Mouse (Mus musculus) limb, embryonic 12.5 days (tissue): ENCODE measurements around the gene Upk2. TPM values are rescaled to one million over a fixed set of nuclear protein-coding genes. Genes with fewer than 3 reads are reported as not detected.
A peak's percentile ranks its signal among the peaks of the same experiment; 100 is the strongest.

Source experiments
- ATAC-seq: fragments of 200-750 bp; cut with Nextera tagmentation; 2 replicates; pipeline ENCODE4 v1.8.0; 2017; ENCODE audit warnings: low read depth, moderate TSS enrichment; ENCODE audit not compliant: insufficient number of reproducible peaks, insufficient read depth, low FRiP score, low TSS enrichment
- H3K27ac ChIP-seq: fragments of 300-500 bp; sonication (generic); 2 replicates; pipeline ENCODE4 v1.5.1; 2016; ENCODE audit warnings: mild to moderate bottlenecking, moderate library complexity
- H3K27me3 ChIP-seq: fragments of 300-500 bp; sonication (generic); 2 replicates; pipeline ENCODE4 v1.6.1; 2016; ENCODE audit warnings: mild to moderate bottlenecking, moderate library complexity
- H3K36me3 ChIP-seq: fragments of 300-500 bp; sonication (generic); 2 replicates; pipeline ENCODE4 v1.6.1; 2016; ENCODE audit warnings: mild to moderate bottlenecking, moderate library complexity
- H3K4me1 ChIP-seq: fragments of 300-500 bp; sonication (generic); replicated peaks from 2 replicates; pipeline ENCODE4 v1.6.1; 2016
- H3K4me2 ChIP-seq: fragments of 300-500 bp; sonication (generic); 2 replicates; pipeline ENCODE4 v1.6.1; 2016; ENCODE audit warnings: mild to moderate bottlenecking, moderate library complexity
- H3K4me3 ChIP-seq: fragments of 300-500 bp; sonication (generic); replicated peaks from 2 replicates; pipeline ENCODE4 v1.5.1; 2016; ENCODE audit warnings: mild to moderate bottlenecking
- H3K9ac ChIP-seq: fragments of 300-500 bp; sonication (generic); replicated peaks from 2 replicates; pipeline ENCODE4 v1.6.1; 2016; ENCODE audit warnings: mild to moderate bottlenecking, moderate library complexity
- H3K9me3 ChIP-seq: fragments of 300-500 bp; sonication (generic); 2 replicates; pipeline ENCODE4 v1.6.1; 2016; ENCODE audit warnings: mild to moderate bottlenecking, moderate library complexity
- WGBS: fragments of 180-500 bp; shearing (Covaris S2); methylation state at CpG from one replicate; pipeline ENCODE4 v1.1.7; 2016; 5-methylcytosine and 5-hydroxymethylcytosine counted together
- polyA plus RNA-seq: library from polyadenylated mRNA; unstranded; fragments of >200 nt; fragmentation: Nextera tagmentation; extraction: Ambion mirVana; gene quantifications from 2 replicates; pipeline ENCODE4 v1.2.1, GENCODE M21; 2016

The Upk2 gene
- polyA plus RNA-seq: 0.31 and 0.65 TPM in 2 replicates

GRCm38 (mm10) chr9:44454891-44455220 is at the start of gene Upk2:
TSS of gene Upk2 (minus strand) at chr9:44454976.
- H3K27me3 ChIP-seq: peaks cover 47% of the 10 kb centered on the region
- H3K9me3 ChIP-seq: no peaks in the 10 kb centered on the region
- no peak within 1 kb of the TSS for H3K4me3 ChIP-seq
- WGBS: 22% methylated on average over 4 of the region's 4 CpGs
- peaks cover 17% of the 10 kb centered on the region; the same call in 1 of the 2 replicates for H3K4me1 ChIP-seq
- H3K27ac ChIP-seq: no peak within 1 kb of the TSS
- H3K9ac ChIP-seq: no peak within 1 kb of the TSS
- ATAC-seq: no peak
- H3K4me2 ChIP-seq: peak within 1 kb of the TSS; percentile 22
- H3K36me3 ChIP-seq: no peaks in the 10 kb centered on the region

DNA sequence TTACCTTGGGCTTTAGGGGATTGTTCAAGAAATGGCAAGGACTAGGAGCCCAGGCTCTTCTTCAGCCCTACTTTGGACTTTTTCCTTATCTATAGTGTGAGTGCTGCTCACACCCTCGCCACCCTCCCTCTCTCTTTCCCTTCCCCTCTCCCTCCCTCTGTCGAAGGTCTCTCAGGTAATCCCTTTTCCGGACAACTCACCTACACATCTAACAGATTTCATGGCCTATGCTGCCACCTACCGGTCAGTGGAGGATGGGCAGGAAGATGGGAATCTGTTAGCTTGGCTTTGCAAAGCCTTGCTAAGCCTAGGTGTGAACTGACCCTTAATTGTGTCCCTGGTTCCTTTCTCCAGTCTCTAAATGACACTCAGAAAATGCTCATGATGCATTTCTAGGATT is 47.2 kb upstream of the Upk2 start:
- Histone ChIP-seq H3K4me2 (peak overlapping the region; percentile 89), H3K9me3 (no peaks in the 10 kb centered on the region), H3K4me1 (peaks cover 62% of the 10 kb centered on the region), H3K27me3 (no peaks in the 10 kb centered on the region), H3K27ac (peak overlapping the region; percentile 98), H3K4me3 (peak overlapping the region; percentile 49), H3K9ac (peak overlapping the region; percentile 40; the same call in 1 of the 2 replicates), H3K36me3 (peaks cover 64% of the 10 kb centered on the region)
- ATAC-seq: no peak
- 0% methylated on average over 4 of the region's 4 CpGs for WGBS

- H3K27me3 ChIP-seq: no peaks in the 10 kb centered on the region
- peak overlapping the region; percentile 49 for H3K4me3 ChIP-seq
- H3K36me3 ChIP-seq: peaks cover 62% of the 10 kb centered on the region
- no peaks in the 10 kb centered on the region for H3K9me3 ChIP-seq
- 20% methylated on average over 10 of the region's 10 CpGs for WGBS
- ATAC-seq: no peak
- peak overlapping the region; percentile 98 for H3K27ac ChIP-seq
- H3K4me1 ChIP-seq: peaks cover 68% of the 10 kb centered on the region
- H3K4me2 ChIP-seq: peak overlapping the region; percentile 89
- peak overlapping the region; percentile 40 for H3K9ac ChIP-seq
Measured at GRCm38 (mm10) chr9:44501206-44501879, 46.6 kb upstream of the Upk2 start.

DNA sequence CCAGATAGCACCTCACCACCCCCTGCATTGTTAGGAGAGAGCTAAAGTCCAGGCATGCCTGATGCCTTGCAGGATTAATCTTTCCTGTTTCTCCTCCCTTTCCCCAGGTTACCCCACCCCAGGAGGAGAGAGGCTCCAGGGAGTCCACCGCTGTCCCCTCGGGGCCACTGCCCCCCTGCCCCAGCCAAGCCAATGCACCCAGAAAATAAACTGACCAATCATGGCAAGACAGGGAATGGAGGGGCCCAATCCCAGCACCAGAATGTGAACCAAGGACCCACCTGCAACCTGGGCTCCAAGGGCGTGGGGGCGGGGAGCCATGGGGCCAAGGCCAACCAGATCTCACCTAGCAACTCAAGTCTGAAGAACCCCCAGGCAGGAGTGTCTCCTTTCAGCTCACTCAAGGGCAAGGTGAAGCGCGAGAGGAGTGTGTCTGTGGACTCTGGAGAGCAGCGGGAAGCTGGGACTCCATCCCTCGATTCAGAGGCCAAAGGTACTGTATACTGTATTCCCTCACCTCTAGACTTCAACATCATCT is 45.9 kb upstream of the Upk2 start:
- ATAC-seq: no peak
- WGBS: 33% methylated on average over 8 of the region's 8 CpGs
- Histone ChIP-seq H3K4me3 (peak overlapping the region; percentile 49; the same call in 1 of the 2 replicates), H3K36me3 (peaks cover 57% of the 10 kb centered on the region), H3K27me3 (no peaks in the 10 kb centered on the region), H3K27ac (peak overlapping the region; percentile 98), H3K4me1 (peaks cover 71% of the 10 kb centered on the region), H3K4me2 (peak overlapping the region; percentile 89), H3K9ac (no peak overlapping the region), H3K9me3 (no peaks in the 10 kb centered on the region)

GRCm38 (mm10) chr9:44500163-44500533 is 45.4 kb upstream of the Upk2 start:
- Histone ChIP-seq H3K4me2 (peak overlapping the region; percentile 89), H3K27me3 (no peaks in the 10 kb centered on the region), H3K4me3 (peak overlapping the region; percentile 49), H3K27ac (peak overlapping the region; percentile 98), H3K9me3 (no peaks in the 10 kb centered on the region), H3K4me1 (peaks cover 71% of the 10 kb centered on the region), H3K9ac (peak overlapping the region; percentile 66), H3K36me3 (peaks cover 51% of the 10 kb centered on the region)
- no peak for ATAC-seq
- 15% methylated on average over 5 of the region's 5 CpGs for WGBS

GRCm38 (mm10) chr9:44499356-44500162 is 44.8 kb upstream of the Upk2 start:
- peak overlapping the region; percentile 98 for H3K27ac ChIP-seq
- H3K36me3 ChIP-seq: peaks cover 45% of the 10 kb centered on the region
- H3K4me1 ChIP-seq: peaks cover 74% of the 10 kb centered on the region
- peak overlapping the region; percentile 49 for H3K4me3 ChIP-seq
- peak overlapping the region; percentile 89 for H3K4me2 ChIP-seq
- no peaks in the 10 kb centered on the region for H3K27me3 ChIP-seq
- WGBS: 3% methylated on average over 20 of the region's 20 CpGs
- ATAC-seq: peak; percentile 23; the same call in 1 of the 2 replicates
- no peaks in the 10 kb centered on the region for H3K9me3 ChIP-seq
- peak overlapping the region; percentile 66 for H3K9ac ChIP-seq

DNA sequence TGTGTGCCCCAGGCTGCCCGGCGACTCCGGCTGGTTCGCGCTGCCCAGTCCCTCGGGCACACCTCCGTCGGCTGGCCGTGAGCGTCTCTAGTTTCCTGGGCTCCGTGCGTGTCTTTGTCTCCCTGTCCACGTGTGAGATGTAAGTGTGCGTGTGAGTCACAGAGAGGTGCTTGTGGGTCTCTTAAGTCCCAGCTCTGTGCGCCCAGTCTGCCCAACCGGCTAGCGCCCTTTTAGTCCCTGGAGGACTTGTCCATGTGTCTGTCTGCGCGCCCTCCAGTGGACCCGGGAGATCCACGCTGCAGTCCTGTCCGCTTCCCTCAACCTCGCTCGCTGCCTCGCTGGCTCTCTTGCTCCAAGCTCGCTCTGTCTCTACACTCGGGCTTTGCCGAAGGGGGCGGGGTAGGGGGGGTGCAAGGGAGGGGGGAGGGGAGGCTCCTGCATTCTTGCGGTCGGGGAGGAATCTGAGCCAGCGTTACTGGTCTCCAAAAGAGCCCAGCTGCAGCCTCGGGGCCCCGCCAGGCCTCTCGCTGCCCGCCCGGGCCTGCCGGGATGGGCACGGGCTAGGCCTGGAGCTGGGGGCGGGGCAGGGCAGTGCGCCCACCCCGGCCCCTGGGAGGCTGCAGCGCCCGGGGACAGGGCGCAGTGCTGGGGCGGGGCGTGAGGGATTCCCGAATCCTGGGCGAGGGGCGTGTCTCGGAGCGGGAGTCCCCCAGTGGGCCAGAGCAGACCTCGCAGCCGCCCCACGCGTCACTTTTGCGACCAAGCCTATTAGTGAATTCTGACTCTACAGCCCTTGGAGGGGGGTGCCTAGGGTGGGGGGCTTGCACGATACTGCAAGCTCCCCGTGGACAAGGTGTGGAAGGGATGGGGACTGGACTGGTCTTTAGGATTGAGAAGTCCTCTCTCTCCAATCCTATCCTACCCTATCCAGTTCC is 43.9 kb upstream of the Upk2 start:
- WGBS: under 1% methylated on average over 56 of the region's 59 CpGs
- peaks cover 83% of the 10 kb centered on the region for H3K4me1 ChIP-seq
- ATAC-seq: peak; percentile 71

GRCm38 (mm10) chr9:44497624-44498377 is 43.0 kb upstream of the Upk2 start:
- no peak for ATAC-seq
- Histone ChIP-seq H3K4me2 (peak overlapping the region; percentile 89), H3K27me3 (no peaks in the 10 kb centered on the region), H3K27ac (peak overlapping the region; percentile 98), H3K4me3 (peak overlapping the region; percentile 49), H3K36me3 (peaks cover 28% of the 10 kb centered on the region), H3K9me3 (no peaks in the 10 kb centered on the region), H3K9ac (peak overlapping the region; percentile 66), H3K4me1 (peaks cover 92% of the 10 kb centered on the region)
- 1% methylated on average over 11 of the region's 11 CpGs for WGBS

More for the DNA sequence above, 43.9 kb upstream of the Upk2 start:
- H3K9ac ChIP-seq: peak overlapping the region; percentile 66
- H3K9me3 ChIP-seq: no peaks in the 10 kb centered on the region
- peak overlapping the region; percentile 89 for H3K4me2 ChIP-seq
- H3K36me3 ChIP-seq: peaks cover 37% of the 10 kb centered on the region
- peak overlapping the region; percentile 98 for H3K27ac ChIP-seq
- H3K4me3 ChIP-seq: peak overlapping the region; percentile 49
- no peaks in the 10 kb centered on the region for H3K27me3 ChIP-seq

- peaks cover 96% of the 10 kb centered on the region for H3K4me1 ChIP-seq
- peak overlapping the region; percentile 40 for H3K9ac ChIP-seq
- H3K9me3 ChIP-seq: no peaks in the 10 kb centered on the region
- ATAC-seq: no peak
- 50% methylated on average over 12 of the region's 12 CpGs for WGBS
- no peak overlapping the region for H3K4me3 ChIP-seq
- H3K27ac ChIP-seq: peak overlapping the region; percentile 98
- H3K4me2 ChIP-seq: peak overlapping the region; percentile 4
- peaks cover 23% of the 10 kb centered on the region for H3K36me3 ChIP-seq
- no peaks in the 10 kb centered on the region for H3K27me3 ChIP-seq
Measured at GRCm38 (mm10) chr9:44496803-44497461, 42.2 kb upstream of the Upk2 start.
